Mouse (Mus musculus) limb, embryonic 14.5 days (tissue): ENCODE measurements around the gene Mzt1. TPM values are rescaled to one million over a fixed set of nuclear protein-coding genes. Genes with fewer than 3 reads are reported as not detected.

Experiments
- ATAC-seq: fragments of 200-750 bp; cut with Nextera tagmentation; 2 replicates; pipeline ENCODE4 v1.8.0; 2017; ENCODE audit warnings: low read depth, moderate number of reproducible peaks, moderate TSS enrichment; ENCODE audit not compliant: low FRiP score
- DNase-seq: peaks from one replicate; pipeline ENCODE4 v3.0.0-alpha.2; 2015; ENCODE audit warnings: low spot score
- H3K27ac ChIP-seq: fragments of 300-500 bp; sonication (generic); replicated peaks from 2 replicates; pipeline ENCODE4 v1.5.1; 2014; ENCODE audit warnings: low read depth, mild to moderate bottlenecking, low read length, moderate library complexity, mixed read lengths
- H3K27me3 ChIP-seq: fragments of 300-500 bp; sonication (generic); 2 replicates; pipeline ENCODE4 v1.6.1; 2014; ENCODE audit warnings: low read length, mixed read lengths; ENCODE audit not compliant: control insufficient read depth, insufficient read depth
- H3K36me3 ChIP-seq: fragments of 300-500 bp; sonication (generic); 2 replicates; pipeline ENCODE4 v1.6.1; 2014; ENCODE audit warnings: mild to moderate bottlenecking, low read length, moderate library complexity, mixed read lengths; ENCODE audit not compliant: control insufficient read depth, insufficient read depth
- H3K4me1 ChIP-seq: fragments of 300-500 bp; sonication (generic); 2 replicates; pipeline ENCODE4 v1.6.1; 2014; ENCODE audit warnings: antibody characterized with exemption, low read length, mixed read lengths; ENCODE audit not compliant: control insufficient read depth, insufficient read depth
- H3K4me2 ChIP-seq: fragments of 300-500 bp; sonication (generic); replicated peaks from 2 replicates; pipeline ENCODE4 v1.6.1; 2014; ENCODE audit warnings: low read depth, mild to moderate bottlenecking, low read length, moderate library complexity; ENCODE audit not compliant: severe bottlenecking
- H3K4me3 ChIP-seq: fragments of 300-500 bp; sonication (generic); replicated peaks from 2 replicates; pipeline ENCODE4 v1.5.1; 2014; ENCODE audit warnings: low read length
- H3K9ac ChIP-seq: fragments of 300-500 bp; sonication (generic); 2 replicates; pipeline ENCODE4 v1.6.1; 2014; ENCODE audit warnings: mild to moderate bottlenecking, low read depth, low read length, moderate library complexity; ENCODE audit not compliant: severe bottlenecking
- H3K9me3 ChIP-seq: fragments of 300-500 bp; sonication (generic); 2 replicates; pipeline ENCODE4 v1.6.1; 2016; ENCODE audit warnings: low read length; ENCODE audit not compliant: control insufficient read depth
- POLR2A ChIP-seq: fragments of 200-500 bp; IDR thresholded peaks from 2 replicates; pipeline ENCODE4 v1.8.0; 2012; ENCODE audit warnings: inconsistent platforms, mild to moderate bottlenecking, moderate library complexity, borderline replicate concordance; ENCODE audit not compliant: insufficient read depth, insufficient read length; ENCODE audit errors: extremely low read depth
- WGBS: fragments of 180-500 bp; shearing (Covaris S2); extraction: QIAGEN DNeasy Blood & Tissue Kit; methylation state at CpG from one replicate; pipeline ENCODE4 v1.1.7; 2014; 5-methylcytosine and 5-hydroxymethylcytosine counted together
- polyA plus RNA-seq, 2 experiments: library from polyadenylated mRNA; depleted of rRNA in 1 of 2; stranded (reverse) in 1 of 2; unstranded in 1 of 2; fragments of >200 nt; fragmentation: Nextera tagmentation in 1 of 2; extraction: Ambion mirVana in 1 of 2; gene quantifications; 2 replicates each; pipeline versions ENCODE4 v1.2.1 to v1.2.3; 2012 to 2014

Gene Mzt1
- 53.2 and 56.0 TPM in 2 replicates for polyA plus RNA-seq (2012; rRNA removed)
- polyA plus RNA-seq (2014; fragmentation: Nextera tagmentation; extraction: Ambion mirVana): 44.3 and 48.4 TPM in 2 replicates

DNA sequence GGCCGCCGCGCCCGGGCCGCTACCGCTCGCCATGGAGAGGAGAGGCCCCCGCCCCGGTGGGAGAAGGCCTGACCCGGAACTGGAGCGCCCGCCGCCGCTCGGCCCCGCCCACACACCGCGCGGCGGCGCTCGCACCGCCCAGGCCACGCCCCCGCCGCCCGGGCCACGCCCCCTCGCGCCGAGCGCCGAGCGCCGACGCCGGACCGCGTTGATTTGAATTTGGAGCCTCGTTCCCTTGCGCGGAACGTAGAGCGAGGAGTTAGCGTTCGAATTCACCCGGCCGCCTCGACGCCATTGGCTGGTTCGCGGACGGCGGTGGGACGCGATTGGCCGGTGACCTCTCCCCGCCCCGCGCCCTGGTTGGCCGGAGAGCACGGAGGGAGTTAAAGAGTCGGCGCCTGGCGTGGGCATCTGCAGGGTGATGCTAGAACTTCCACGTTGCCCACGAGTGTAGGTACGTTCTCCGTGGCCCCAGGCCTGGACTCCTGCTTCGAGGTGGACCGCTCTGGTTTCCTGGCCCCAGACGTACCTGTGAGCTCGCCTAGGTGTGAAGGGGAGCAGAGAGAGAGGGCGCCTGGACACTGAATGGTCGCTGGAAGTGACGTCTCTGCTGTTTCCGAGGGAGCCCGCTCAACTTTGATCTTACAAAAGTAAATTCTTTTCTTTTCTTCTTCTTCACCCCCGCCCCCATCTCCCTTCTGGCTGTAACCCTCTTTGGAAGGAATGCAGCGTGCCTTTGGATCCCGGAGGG, at the start of gene Mzt1, which contains the start of gene Bora:
Mzt1 (minus strand) TSS at position 104 of the 751 bp plus-strand sequence.
Bora (plus strand) TSS at position 192 of the 751 bp plus-strand sequence.
- Histone ChIP-seq H3K4me2 (peak within 1 kb of the TSS; percentile 68), H3K9me3 (no peaks in the 10 kb centered on the region), H3K27ac (peak within 1 kb of the TSS; percentile 91), H3K27me3 (no peaks in the 10 kb centered on the region), H3K4me3 (peak within 1 kb of the TSS; percentile 98), H3K9ac (peak within 1 kb of the TSS; percentile 95), H3K36me3 (peaks cover 10% of the 10 kb centered on the region; the same call in 1 of the 2 replicates), H3K4me1 (peaks cover 14% of the 10 kb centered on the region)
- WGBS: 0% methylated on average over 56 of the region's 81 CpGs
- peak; percentile 60; the same call in 1 of the 2 replicates for TF ChIP-seq POLR2A
- peak; percentile 95 for DNase-seq
- peak; percentile 95 for ATAC-seq

DNA sequence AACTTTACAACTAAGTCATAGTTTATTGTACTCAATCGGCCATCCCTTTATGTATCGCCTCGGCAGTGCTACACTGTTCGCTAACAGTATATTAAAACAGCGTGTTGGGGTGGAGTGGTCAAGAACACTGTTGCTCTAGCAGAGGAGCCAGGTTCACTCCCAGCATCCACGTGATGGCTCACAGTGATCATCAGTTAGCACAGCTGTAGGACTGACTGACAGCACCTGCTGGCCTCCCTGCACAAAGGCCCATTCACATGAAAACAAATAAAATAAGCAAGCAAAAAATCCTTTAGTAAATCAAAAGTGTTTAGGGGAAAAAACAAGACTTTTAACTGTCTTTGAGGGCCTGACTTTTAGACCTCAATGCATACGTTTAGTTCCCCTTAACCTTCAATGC, 43.0 kb upstream of the Mzt1 start:
- no peak for DNase-seq
- no peak for ATAC-seq
- WGBS: 89% methylated on average over 7 of the region's 7 CpGs
- Histone ChIP-seq H3K9ac (no peak overlapping the region), H3K4me2 (no peak overlapping the region), H3K9me3 (no peaks in the 10 kb centered on the region), H3K36me3 (peaks cover 66% of the 10 kb centered on the region), H3K27ac (no peak overlapping the region), H3K4me3 (no peak overlapping the region), H3K27me3 (no peaks in the 10 kb centered on the region), H3K4me1 (no peaks in the 10 kb centered on the region)
- no peak for TF ChIP-seq POLR2A

DNA sequence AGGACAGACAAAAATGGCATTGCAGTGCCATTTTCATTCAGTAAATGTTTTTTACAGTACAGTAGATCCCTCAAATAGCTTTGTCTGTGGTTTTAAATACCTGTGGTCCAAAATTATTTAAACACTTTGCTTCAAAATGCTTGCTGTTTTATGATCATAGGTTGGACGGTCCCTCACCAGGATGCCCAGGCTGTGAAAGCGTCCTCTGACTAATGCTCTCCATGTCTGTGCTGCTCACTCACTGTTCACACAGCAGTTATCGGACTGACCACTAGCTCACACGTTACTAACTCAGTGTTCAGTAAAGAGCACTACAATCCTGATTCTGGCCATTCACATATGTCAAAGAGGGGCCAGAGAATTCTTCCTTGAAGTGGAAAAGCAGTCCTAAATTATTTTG, 25.2 kb upstream of the Mzt1 start:
- WGBS: 75% methylated on average over 4 of the region's 4 CpGs
- Histone ChIP-seq H3K9me3 (no peaks in the 10 kb centered on the region), H3K9ac (no peak overlapping the region), H3K36me3 (peaks cover 71% of the 10 kb centered on the region), H3K4me3 (no peak overlapping the region), H3K27me3 (no peaks in the 10 kb centered on the region), H3K4me2 (no peak overlapping the region), H3K4me1 (no peaks in the 10 kb centered on the region), H3K27ac (no peak overlapping the region)
- TF ChIP-seq POLR2A: no peak
- no peak for DNase-seq
- ATAC-seq: no peak

DNA sequence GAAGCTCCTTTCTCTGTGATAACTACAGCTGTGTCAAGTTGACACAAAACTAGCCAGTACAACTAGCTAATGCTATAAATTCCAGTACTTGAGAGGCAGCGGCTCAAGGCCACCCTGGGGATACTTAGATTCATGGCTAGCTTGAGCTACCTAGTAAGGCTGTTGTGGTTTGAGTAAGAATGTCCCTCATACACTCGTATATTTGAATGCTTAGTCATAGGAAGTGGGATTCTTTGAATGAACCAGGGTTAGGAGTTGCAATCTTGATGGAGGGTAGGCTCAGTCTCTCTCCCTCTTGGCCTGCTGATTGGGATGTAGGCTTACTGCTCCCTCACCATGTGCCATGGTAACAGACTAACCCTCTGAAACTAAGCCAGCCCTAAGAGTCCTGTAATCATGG, 17.2 kb upstream of the Mzt1 start:
- DNase-seq (no peak), ATAC-seq (no peak)
- H3K4me1 ChIP-seq: no peaks in the 10 kb centered on the region
- no peak for TF ChIP-seq POLR2A
- no peak overlapping the region for H3K9ac ChIP-seq
- no peaks in the 10 kb centered on the region for H3K9me3 ChIP-seq
- H3K27ac ChIP-seq: no peak overlapping the region
- H3K4me2 ChIP-seq: no peak overlapping the region
- 96% methylated on average over 2 of the region's 2 CpGs for WGBS
- H3K27me3 ChIP-seq: no peaks in the 10 kb centered on the region
- no peak overlapping the region for H3K4me3 ChIP-seq
- peaks cover 64% of the 10 kb centered on the region for H3K36me3 ChIP-seq

DNA sequence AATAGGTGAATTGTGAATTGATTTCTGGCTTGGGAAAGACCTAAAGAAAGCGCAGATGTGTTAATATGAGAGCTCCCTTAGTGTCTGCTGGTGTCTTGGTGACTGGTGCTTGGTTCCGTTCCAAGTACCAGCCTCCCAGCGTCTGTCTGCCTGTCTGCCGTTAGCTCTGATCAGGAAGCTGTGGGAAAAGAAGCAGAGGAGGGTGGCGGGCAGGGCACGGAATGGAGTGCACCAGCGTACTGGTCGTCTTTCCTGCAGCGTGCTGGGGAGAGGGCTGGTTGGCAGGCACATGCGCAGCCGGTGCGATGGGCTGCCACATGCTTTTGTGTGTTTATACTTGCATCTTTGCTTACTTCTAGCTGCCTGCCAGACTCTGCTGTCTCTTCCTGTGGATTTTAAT, 14.7 kb upstream of the Mzt1 start:
- no peak overlapping the region for H3K9ac ChIP-seq
- H3K27me3 ChIP-seq: no peaks in the 10 kb centered on the region
- 93% methylated on average over 12 of the region's 12 CpGs for WGBS
- no peak for TF ChIP-seq POLR2A
- H3K4me3 ChIP-seq: no peak overlapping the region
- no peak overlapping the region for H3K4me2 ChIP-seq
- no peak overlapping the region for H3K27ac ChIP-seq
- no peak for DNase-seq
- peaks cover 63% of the 10 kb centered on the region for H3K36me3 ChIP-seq
- no peaks in the 10 kb centered on the region for H3K9me3 ChIP-seq
- ATAC-seq: no peak
- no peaks in the 10 kb centered on the region for H3K4me1 ChIP-seq
